Mouse (Mus musculus) CD4-positive, CD25-positive, alpha-beta regulatory T cell (primary cell): ENCODE data around the gene Lipe. TPM values are rescaled to one million over a fixed set of nuclear protein-coding genes. Genes with fewer than 3 reads are reported as not detected.

ENCODE experiments used
- polyA plus RNA-seq: library from polyadenylated mRNA; unstranded; fragments of 100-300 nt; shearing (Covaris generic); gene quantifications from one replicate; pipeline ENCODE4 v1.2.1, GENCODE M21; 2017

The Lipe gene
- 19.4 TPM for polyA plus RNA-seq

GRCm38 (mm10) chr7:25398610-25399009 is at the start of gene Lipe:
Gene Lipe (minus strand): TSS chr7:25398710.

DNA sequence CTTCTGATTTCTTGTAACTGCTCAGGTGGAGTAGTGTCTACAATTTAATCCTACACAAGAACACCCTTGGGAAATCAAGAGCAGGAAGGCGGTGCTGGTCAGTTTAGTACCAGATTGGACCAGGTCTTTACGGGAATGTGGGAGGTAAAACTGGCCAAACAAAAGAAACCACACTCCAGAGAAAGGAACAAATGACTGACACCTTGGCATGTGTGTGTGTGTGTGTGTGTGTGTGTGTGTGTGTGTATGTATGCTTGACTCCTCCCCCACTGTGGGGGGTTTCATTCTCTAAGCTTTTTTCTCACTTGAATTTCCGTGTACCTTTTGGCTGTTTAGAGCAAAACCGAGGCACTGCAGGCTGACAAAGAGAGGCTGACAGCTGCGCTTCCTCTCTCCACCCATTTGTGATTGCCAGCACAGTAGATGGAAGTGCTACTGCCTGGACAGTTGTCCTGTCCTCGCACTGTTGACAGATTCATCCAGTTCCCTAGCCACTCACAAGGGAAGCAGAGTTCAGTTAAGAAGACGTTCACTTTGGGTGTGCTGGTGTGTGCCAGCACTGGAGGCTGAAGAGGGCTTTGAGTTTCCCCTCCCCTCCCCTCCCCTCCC is 14.4 kb upstream of the Lipe start, which contains the start of gene Cxcl17:
Gene Cxcl17 (minus strand): TSS at position 54 of the 609 bp plus-strand sequence.

GRCm38 (mm10) chr7:25369058-25369749 is 29.3 kb downstream of the Lipe start, which contains the start of gene Cnfn:
Gene Cnfn (minus strand): TSS chr7:25369724.

Other genes starting within 250 kb of the Lipe start
- 113 TPM for gene Pou2f2, start 219.0 kb downstream of the Lipe start, polyA plus RNA-seq
- gene Dedd2, start 178.1 kb downstream of the Lipe start, polyA plus RNA-seq = 113 TPM
- gene Zfp526, start 177.3 kb downstream of the Lipe start, polyA plus RNA-seq = 4.9 TPM
- gene Gsk3a, start 160.9 kb downstream of the Lipe start, polyA plus RNA-seq = 102 TPM
- 2.6 TPM for gene Erf, start 147.9 kb downstream of the Lipe start, polyA plus RNA-seq
- 38.0 TPM for gene Cic, start 131.0 kb downstream of the Lipe start, polyA plus RNA-seq
- gene Pafah1b3, start 100.7 kb downstream of the Lipe start, polyA plus RNA-seq = 36.8 TPM
- not detected for gene Prr19, start 97.3 kb downstream of the Lipe start, polyA plus RNA-seq
- gene Tmem145, start 92.6 kb downstream of the Lipe start, polyA plus RNA-seq = not detected
- gene Megf8, start 81.5 kb downstream of the Lipe start, polyA plus RNA-seq = 0.13 TPM
- gene Cnfn, start 29.0 kb downstream of the Lipe start, polyA plus RNA-seq = not detected
- gene Cxcl17, start 14.2 kb upstream of the Lipe start, polyA plus RNA-seq = not detected
- 0.72 TPM for gene Ceacam1, start 78.9 kb upstream of the Lipe start, polyA plus RNA-seq
- 0.39 TPM for gene Ceacam2, start 141.1 kb upstream of the Lipe start, polyA plus RNA-seq
- gene Erich4, start 217.2 kb upstream of the Lipe start, polyA plus RNA-seq = 0.19 TPM
- 64.9 TPM for gene Dmac2, start 220.7 kb upstream of the Lipe start, polyA plus RNA-seq
- 0.39 TPM for gene B3gnt8, start 227.9 kb upstream of the Lipe start, polyA plus RNA-seq